Mouse (Mus musculus) monocyte, adult 59 days (primary cell): ENCODE results near the gene Btbd17. TPM values are rescaled to one million over a fixed set of nuclear protein-coding genes. Genes with fewer than 3 reads are reported as not detected.

Experiments
- total RNA-seq, 2 experiments: library from RNA; stranded (reverse); gene quantifications; one replicate each; pipeline ENCODE4 v1.2.4; 2023

The Btbd17 gene
- total RNA-seq: not detected

GRCm38 (mm10) chr11:114795848-114796322 is at the start of gene Btbd17:
Gene Btbd17 (minus strand): TSS chr11:114795945.

GRCm38 (mm10) chr11:114798624-114799023 is 2.9 kb upstream of the Btbd17 start, which contains the start of gene Gpr142:
Gene Gpr142 (plus strand): TSS chr11:114798924.

GRCm38 (mm10) chr11:114764820-114765818 is 30.6 kb downstream of the Btbd17 start, which contains the start of gene Kif19a:
Gene Kif19a (plus strand): TSS chr11:114765388.

Other genes starting within 250 kb of the Btbd17 start
- 1,000 to 10,000 TPM; 1,255 to 1,587 TPM for gene Rpl38, start 127.4 kb downstream of the Btbd17 start, total RNA-seq
- gene Ttyh2, start 120.5 kb downstream of the Btbd17 start, total RNA-seq: 10 to 100 TPM; 10.0 to 15.2 TPM
- not detected for gene Dnaic2, start 68.5 kb downstream of the Btbd17 start, total RNA-seq
- gene Kif19a, start 30.6 kb downstream of the Btbd17 start, total RNA-seq: 1 to 10 TPM; 4.4 to 5.6 TPM
- gene Gpr142, start 3.0 kb upstream of the Btbd17 start, total RNA-seq: not detected
- gene Gprc5c, start 55.2 kb upstream of the Btbd17 start, total RNA-seq: 10 to 100 TPM; 22.6 to 32.7 TPM
- 100 to 1,000 TPM; 240 to 258 TPM for gene Cd300a, start 94.1 kb upstream of the Btbd17 start, total RNA-seq
- gene Cd300lb, start 138.4 kb upstream of the Btbd17 start, total RNA-seq: 100 to 1,000 TPM in 1 of 2 experiments, 10 to 100 TPM in 1; 96.4 to 113 TPM
- gene Cd300c, start 173.2 kb upstream of the Btbd17 start, total RNA-seq: 1 to 10 TPM; 2.6 to 3.0 TPM
- gene Cd300ld, start 194.0 kb upstream of the Btbd17 start, total RNA-seq: 10 to 100 TPM; 70.1 to 76.9 TPM
- 100 to 1,000 TPM; 272 to 297 TPM for gene Cd300c2, start 205.9 kb upstream of the Btbd17 start, total RNA-seq
- gene Cd300ld2, start 220.2 kb upstream of the Btbd17 start, total RNA-seq: under 1 TPM in 1 of 2 experiments, not detected in 1; 0.91 TPM
- 1 to 10 TPM; 1.1 to 1.7 TPM for gene Cd300ld4, start 231.1 kb upstream of the Btbd17 start, total RNA-seq
- gene Cd300ld5, start 241.8 kb upstream of the Btbd17 start, total RNA-seq: 100 to 1,000 TPM; 259 to 275 TPM